Mouse (Mus musculus): ENCODE measurements around the gene Mfsd2b.

Gene Mfsd2b

GRCm38 (mm10) chr12:4817361-4818101, 56.6 kb downstream of the Mfsd2b start, which contains the start of gene Sf3b6:
Gene Sf3b6, plus strand, starts transcription at chr12:4817544.
- DNase-seq (ENCODE audit: extremely low read depth, insufficient read length, low spot score) = peak; percentile 94

- DNase-seq (ENCODE audit: extremely low read depth, insufficient read length, low spot score) = no peak
Observed at GRCm38 (mm10) chr12:4816680-4817360, 57.3 kb downstream of the Mfsd2b start.

GRCm38 (mm10) chr12:4813636-4814035, 60.5 kb downstream of the Mfsd2b start:
- DNase-seq (ENCODE audit: extremely low read depth, insufficient read length, low spot score) = no peak

All from 3134 (cell line).